Mouse (Mus musculus) kidney, embryonic 16.5 days (tissue): ENCODE results near the gene Lats1. TPM values are rescaled to one million over a fixed set of nuclear protein-coding genes. Genes with fewer than 3 reads are reported as not detected.

Experiments used
- polyA plus RNA-seq: library from polyadenylated mRNA; unstranded; fragments of >200 nt; fragmentation: Nextera tagmentation; extraction: Ambion mirVana; gene quantifications from 2 replicates; pipeline ENCODE4 v1.2.1, GENCODE M21; 2015

The Lats1 gene
- polyA plus RNA-seq, 1 experiment from 2014 or later = 7.4 TPM

Other genes with a start within 250 kb of the Lats1 start
- 2.5 and 3.6 TPM in 2 replicates for gene Ulbp1, start 207.6 kb upstream of the Lats1 start, polyA plus RNA-seq
- gene Lrp11, start 91.4 kb upstream of the Lats1 start, polyA plus RNA-seq = 1.5 and 1.7 TPM in 2 replicates
- 52.2 and 56.8 TPM in 2 replicates for gene Nup43, start 13.7 kb upstream of the Lats1 start, polyA plus RNA-seq
- gene Pcmt1, start 78 bp upstream of the Lats1 start, polyA plus RNA-seq = 120 and 124 TPM in 2 replicates
- 57.5 and 58.7 TPM in 2 replicates for gene Katna1, start 44.8 kb downstream of the Lats1 start, polyA plus RNA-seq
- 100 and 102 TPM in 2 replicates for gene Ginm1, start 111.6 kb downstream of the Lats1 start, polyA plus RNA-seq
- 40.8 and 41.2 TPM in 2 replicates for gene Ppil4, start 111.7 kb downstream of the Lats1 start, polyA plus RNA-seq
- gene Zc3h12d, start 151.3 kb downstream of the Lats1 start, polyA plus RNA-seq = 0.16 and 0.17 TPM in 2 replicates